Mouse (Mus musculus) small intestine, adult 2 months (tissue): ENCODE results near the gene Shisa9.

Source experiments
- CTCF ChIP-seq: fragments of 200-500 bp; IDR thresholded peaks from 2 replicates; pipeline ENCODE4 v1.5.1; 2012; ENCODE audit warnings: low read depth, mild to moderate bottlenecking, control low read depth, inconsistent platforms, low read length, moderate library complexity, mixed read lengths; ENCODE audit not compliant: insufficient replicate concordance, insufficient read length; ENCODE audit errors: extremely low read depth
- POLR2A ChIP-seq: fragments of 200-500 bp; IDR thresholded peaks from 2 replicates; pipeline ENCODE4 v1.6.1; 2012; ENCODE audit warnings: low read depth, mild to moderate bottlenecking, control low read depth, inconsistent platforms, low read length, moderate library complexity

DNA sequence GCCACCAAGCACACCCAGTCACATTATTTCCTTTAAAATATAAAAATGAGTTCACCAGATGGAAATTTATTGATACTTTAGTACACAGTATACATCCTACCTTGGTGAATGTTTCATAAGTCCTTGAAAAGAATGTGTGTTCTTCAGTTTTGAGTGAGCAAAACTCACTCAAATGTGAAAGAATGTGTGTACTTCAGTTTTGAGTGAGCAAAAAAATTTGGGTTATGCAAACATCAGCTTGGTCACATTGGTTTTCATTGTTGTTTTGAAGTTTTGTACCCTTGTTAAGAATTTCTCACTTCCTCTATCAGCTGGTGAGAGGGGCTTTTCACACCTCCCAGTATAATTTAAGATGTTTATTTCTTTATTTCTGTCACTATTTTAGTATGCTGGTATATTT is 331.7 kb downstream of the Shisa9 start:
- TF ChIP-seq CTCF, result no peak
- TF ChIP-seq POLR2A, result no peak
